9 mouse cellular contexts compared by ENCODE assay signal in genomic region chr12:111678997-111679396, GRCm38 (mm10). TPM values are rescaled to one million over a fixed set of nuclear protein-coding genes. Genes with fewer than 3 reads are reported as not detected.
DNase-seq lines count a peak whose midpoint lies in the region; ATAC-seq and TF ChIP-seq lines count a peak whose summit lies in the region.
"Had no signal": no experiment of that assay in that cellular context is flagged by ENCODE, and none has a peak within 500 bp of the region (broad histone marks: within the 10 kb centered on the region; RNA-seq: fewer than 3 reads in every experiment).

No protein-coding gene starts in this region.

- no peak for TF ChIP-seq CTCF in lung, embryonic 14.5 days (IDR thresholded peaks at IDR 0.05; ENCODE audit: low read depth)
- TF ChIP-seq CTCF in small intestine, adult 2 months (IDR thresholded peaks at IDR 0.05; ENCODE audit: extremely low read depth, insufficient read length, insufficient replicate concordance, low read depth, low read length), result no peak

- peak overlapping the region; percentile 66 for H3K4me3 ChIP-seq in lung, embryonic 14.5 days (ENCODE audit: low read depth, low read length)
- peak overlapping the region; percentile 86 for H3K4me3 ChIP-seq in embryonic facial prominence, embryonic 12.5 days
- peak overlapping the region; percentile 92 for H3K4me3 ChIP-seq in limb, embryonic 12.5 days (replicated peaks)
- peak overlapping the region; percentile 88 for H3K4me3 ChIP-seq in small intestine, adult 2 months (ENCODE audit: low read depth, low read length)

- H3K9ac ChIP-seq in lung, embryonic 14.5 days, result peak overlapping the region; percentile 76; the same call in 1 of the 2 replicates
- peak overlapping the region; percentile 67; the same call in 1 of the 2 replicates for H3K9ac ChIP-seq in embryonic facial prominence, embryonic 12.5 days
- H3K9ac ChIP-seq in limb, embryonic 12.5 days (replicated peaks), result peak overlapping the region; percentile 61

- no peak overlapping the region for H3K27ac ChIP-seq in lung, embryonic 14.5 days (ENCODE audit: low read depth)
- H3K27ac ChIP-seq in embryonic facial prominence, embryonic 12.5 days, result no peak overlapping the region
- H3K27ac ChIP-seq in limb, embryonic 12.5 days, result no peak overlapping the region
- no peak overlapping the region for H3K27ac ChIP-seq in small intestine, adult 2 months (ENCODE audit: insufficient read depth, low read depth, low read length)

- peak overlapping the region; percentile 88 for H3K4me2 ChIP-seq in lung, embryonic 14.5 days
- peak overlapping the region; percentile 95 for H3K4me2 ChIP-seq in embryonic facial prominence, embryonic 12.5 days (replicated peaks)
- peak overlapping the region; percentile 97 for H3K4me2 ChIP-seq in limb, embryonic 12.5 days

- no peak for TF ChIP-seq POLR2A in small intestine, adult 2 months (IDR thresholded peaks at IDR 0.05; ENCODE audit: low read depth, low read length)

- H3K4me1 ChIP-seq in lung, embryonic 14.5 days (ENCODE audit: insufficient read depth), result 0 out of 2 replicates have a peak, but pooled peaks cover 4% of the 10 kb centered on the region
- H3K4me1 ChIP-seq in embryonic facial prominence, embryonic 12.5 days, result peaks cover 16% of the 10 kb centered on the region
- peaks cover 18% of the 10 kb centered on the region for H3K4me1 ChIP-seq in limb, embryonic 12.5 days (replicated peaks)
- H3K4me1 ChIP-seq in small intestine, adult 2 months (ENCODE audit: control insufficient read depth, insufficient read depth, insufficient read length, low read length), result peaks cover 31% of the 10 kb centered on the region

- DNase-seq in lung, embryonic 14.5 days, result no peak
- no peak for DNase-seq in lung, postnatal 25 days (ENCODE audit: low spot score)
- no peak for DNase-seq in ovary, postnatal 14 days (ENCODE audit: low spot score)
- DNase-seq in cerebellum, postnatal 25 days, result no peak
- no peak for DNase-seq in left cerebral cortex, adult 18-20 months (ENCODE audit: low spot score in 2 of 2)
- DNase-seq: lung, postnatal 4 days had no signal

- H3K27me3 ChIP-seq in lung, embryonic 14.5 days (ENCODE audit: insufficient read depth, low read length), result 0 out of 2 replicates have a peak, but pooled peaks cover 3% of the 10 kb centered on the region
- H3K27me3 ChIP-seq in embryonic facial prominence, embryonic 12.5 days, result peaks cover 9% of the 10 kb centered on the region
- H3K27me3 ChIP-seq in limb, embryonic 12.5 days, result peaks cover 20% of the 10 kb centered on the region
- no peaks in the 10 kb centered on the region for H3K27me3 ChIP-seq in small intestine, adult 2 months (ENCODE audit: control insufficient read depth, insufficient read depth, low read length)

- WGBS in lung, embryonic 14.5 days, result 47% methylated on average over 7 of the region's 7 CpGs
- WGBS in embryonic facial prominence, embryonic 12.5 days, result 52% methylated on average over 7 of the region's 7 CpGs
- 57% methylated on average over 7 of the region's 7 CpGs for WGBS in limb, embryonic 12.5 days
- 24% methylated on average over 7 of the region's 7 CpGs for WGBS in small intestine, adult 2 months

- H3K36me3 ChIP-seq in lung, embryonic 14.5 days (ENCODE audit: insufficient read depth), result peaks cover 29% of the 10 kb centered on the region; the same call in 1 of the 2 replicates
- peaks cover 21% of the 10 kb centered on the region for H3K36me3 ChIP-seq in embryonic facial prominence, embryonic 12.5 days
- peaks cover 31% of the 10 kb centered on the region; the same call in 1 of the 2 replicates for H3K36me3 ChIP-seq in limb, embryonic 12.5 days
- H3K36me3 ChIP-seq in small intestine, adult 2 months (ENCODE audit: control insufficient read depth, insufficient read depth, low read length), result peaks cover 11% of the 10 kb centered on the region

- ATAC-seq in lung, embryonic 14.5 days (ENCODE audit: insufficient read depth), result no peak
- no peak for ATAC-seq in embryonic facial prominence, embryonic 12.5 days (ENCODE audit: insufficient number of reproducible peaks, insufficient read depth, low FRiP score, low TSS enrichment)
- ATAC-seq in limb, embryonic 12.5 days (ENCODE audit: insufficient number of reproducible peaks, insufficient read depth, low FRiP score, low TSS enrichment, low read depth), result no peak

- no peaks in the 10 kb centered on the region for H3K9me3 ChIP-seq in lung, embryonic 14.5 days (ENCODE audit: low read depth, low read length)
- H3K9me3 ChIP-seq in embryonic facial prominence, embryonic 12.5 days, result no peaks in the 10 kb centered on the region
- no peaks in the 10 kb centered on the region for H3K9me3 ChIP-seq in limb, embryonic 12.5 days

RNA-seq across cellular contexts. Expression of gene Trmt61a, which starts 1.1 kb away (rescaled TPM):
- 8.7 and 9.3 TPM in 2 replicates for polyA plus RNA-seq in lung, embryonic 14.5 days (2014; fragmentation: Nextera tagmentation; extraction: Ambion mirVana)
- polyA plus RNA-seq in embryonic facial prominence, embryonic 12.5 days (2016; fragmentation: Nextera tagmentation; extraction: Ambion mirVana), result 13.3 and 15.1 TPM in 2 replicates
- polyA plus RNA-seq in limb, embryonic 12.5 days (2016; fragmentation: Nextera tagmentation; extraction: Ambion mirVana), result 10.4 and 11.4 TPM in 2 replicates
- 24.9 and 33.6 TPM in 2 replicates for polyA plus RNA-seq in small intestine, adult 2 months (2012; rRNA removed)
- 10 to 100 TPM; 15.5 to 21.0 TPM for total RNA-seq in left cerebral cortex, adult 18-20 months (2021)

RNA-seq across cellular contexts. Expression of gene Ckb, which starts 6.9 kb away (rescaled TPM):
- 210 and 217 TPM in 2 replicates for polyA plus RNA-seq in lung, embryonic 14.5 days (2014; fragmentation: Nextera tagmentation; extraction: Ambion mirVana)
- polyA plus RNA-seq in embryonic facial prominence, embryonic 12.5 days (2016; fragmentation: Nextera tagmentation; extraction: Ambion mirVana), result 339 and 355 TPM in 2 replicates
- polyA plus RNA-seq in limb, embryonic 12.5 days (2016; fragmentation: Nextera tagmentation; extraction: Ambion mirVana), result 102 and 112 TPM in 2 replicates
- polyA plus RNA-seq in small intestine, adult 2 months (2012; rRNA removed), result 599 and 1,328 TPM in 2 replicates
- 1,000 to 10,000 TPM; 1,960 to 1,962 TPM for total RNA-seq in left cerebral cortex, adult 18-20 months (2021)

RNA-seq across cellular contexts. Expression of gene Bag5, which starts 34.1 kb away (rescaled TPM):
- polyA plus RNA-seq in lung, embryonic 14.5 days (2014; fragmentation: Nextera tagmentation; extraction: Ambion mirVana), result 51.5 and 53.2 TPM in 2 replicates
- polyA plus RNA-seq in embryonic facial prominence, embryonic 12.5 days (2016; fragmentation: Nextera tagmentation; extraction: Ambion mirVana), result 59.7 and 61.3 TPM in 2 replicates
- polyA plus RNA-seq in limb, embryonic 12.5 days (2016; fragmentation: Nextera tagmentation; extraction: Ambion mirVana), result 60.5 and 60.9 TPM in 2 replicates
- polyA plus RNA-seq in small intestine, adult 2 months (2012; rRNA removed), result 3.4 and 5.5 TPM in 2 replicates
- total RNA-seq in left cerebral cortex, adult 18-20 months (2021), result 10 to 100 TPM; 61.7 to 62.1 TPM

RNA-seq across cellular contexts. Expression of gene Apopt1, which starts 34.1 kb away (rescaled TPM):
- polyA plus RNA-seq in lung, embryonic 14.5 days (2014; fragmentation: Nextera tagmentation; extraction: Ambion mirVana), result 53.3 and 57.3 TPM in 2 replicates
- 53.0 and 59.7 TPM in 2 replicates for polyA plus RNA-seq in embryonic facial prominence, embryonic 12.5 days (2016; fragmentation: Nextera tagmentation; extraction: Ambion mirVana)
- polyA plus RNA-seq in limb, embryonic 12.5 days (2016; fragmentation: Nextera tagmentation; extraction: Ambion mirVana), result 59.3 and 63.8 TPM in 2 replicates
- polyA plus RNA-seq in small intestine, adult 2 months (2012; rRNA removed), result 12.1 and 16.7 TPM in 2 replicates
- 10 to 100 TPM; 36.6 to 39.1 TPM for total RNA-seq in left cerebral cortex, adult 18-20 months (2021)
